Mouse (Mus musculus) layer of hippocampus, postnatal 14 days (tissue): ENCODE data around the gene Zkscan17. TPM values are rescaled to one million over a fixed set of nuclear protein-coding genes. Genes with fewer than 3 reads are reported as not detected.

Source experiments
- DNase-seq, 2 experiments: peaks; one replicate each; pipeline ENCODE4 v3.0.0; 2021 to 2022; ENCODE audit warnings: low spot score in 2 of 2, mixed read lengths in 1 of 2
- total RNA-seq, 2 experiments: library from RNA; stranded (reverse); gene quantifications; 2 replicates each; pipeline ENCODE4 v1.2.3; 2021

Gene Zkscan17
- total RNA-seq, 2 experiments from 2014 or later, result 9.4 to 13.3 TPM

DNA sequence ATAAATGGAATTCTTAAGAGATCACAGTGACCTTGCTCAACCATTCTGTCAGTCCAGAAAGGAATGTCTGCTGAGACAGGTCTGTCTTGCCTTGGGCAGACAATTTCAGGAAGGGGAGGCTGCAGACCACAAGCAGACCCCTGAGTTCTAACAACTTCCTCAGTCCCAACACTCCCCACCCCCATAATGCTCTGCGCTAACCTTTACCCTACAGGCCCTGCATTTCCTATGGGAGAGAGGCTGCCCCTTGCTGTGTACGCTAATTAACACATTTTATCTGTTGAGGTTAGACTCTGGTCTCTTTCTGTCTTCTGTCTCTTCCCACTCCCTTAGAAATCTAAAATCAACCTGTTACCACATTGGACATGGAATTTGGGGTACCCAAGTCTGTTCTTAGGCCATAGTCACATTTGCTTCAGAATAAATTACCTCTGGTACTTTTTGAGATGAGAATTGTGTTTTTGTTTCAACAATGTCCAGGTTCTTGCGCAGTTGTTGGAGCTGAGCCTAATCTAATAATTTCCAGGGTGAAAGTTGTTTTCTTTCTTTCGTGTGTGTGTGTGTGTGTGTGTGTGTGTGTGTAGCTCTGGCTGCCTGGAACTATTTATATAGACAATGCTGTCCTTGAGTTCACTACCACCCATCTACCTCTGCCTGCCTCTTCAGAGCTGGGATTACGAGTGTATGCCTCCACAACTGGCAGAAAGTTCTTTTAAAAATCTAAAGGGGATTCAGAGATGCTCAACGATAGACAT, 6.6 kb downstream of the Zkscan17 start:
- no peak for DNase-seq

DNA sequence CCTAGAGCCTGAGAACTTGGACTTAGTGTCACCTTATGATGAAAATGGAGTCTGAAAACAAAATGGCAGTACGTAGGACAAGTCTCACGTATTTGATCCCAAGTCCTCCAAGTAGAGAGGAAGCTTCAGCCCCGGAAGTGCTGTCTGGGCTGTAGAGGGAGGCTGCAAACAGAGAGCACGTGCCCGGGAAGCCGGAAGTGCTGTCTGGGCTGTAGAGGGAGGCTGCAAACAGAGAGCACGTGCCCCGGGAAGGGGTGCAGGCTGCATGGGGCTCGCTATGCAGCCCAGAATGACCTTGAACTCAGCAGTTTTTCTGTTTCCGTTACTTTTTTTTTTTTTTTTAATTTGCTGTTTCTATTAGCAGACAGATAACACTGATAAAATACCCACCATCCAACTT, 8.3 kb downstream of the Zkscan17 start:
- no peak for DNase-seq

DNA sequence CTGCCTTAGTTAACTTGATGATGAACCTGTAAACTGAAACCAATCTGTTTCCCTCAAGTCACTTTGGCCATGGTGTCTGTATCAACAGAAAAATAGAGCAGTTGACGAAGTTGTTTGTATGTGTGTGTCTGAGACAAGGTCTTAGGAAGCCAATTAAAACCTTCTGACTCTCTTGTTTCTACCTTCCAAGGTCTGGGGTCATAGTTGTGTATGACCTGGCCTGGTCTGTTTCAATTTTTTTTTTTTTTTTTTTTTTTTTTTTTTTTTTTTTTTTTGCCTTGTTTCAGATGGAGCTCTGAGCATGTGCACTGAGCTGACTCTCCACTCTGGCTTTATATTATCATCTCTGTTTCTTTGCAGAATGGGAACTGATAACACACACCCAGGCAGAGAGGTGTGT, 9.1 kb downstream of the Zkscan17 start:
- no peak for DNase-seq

DNA sequence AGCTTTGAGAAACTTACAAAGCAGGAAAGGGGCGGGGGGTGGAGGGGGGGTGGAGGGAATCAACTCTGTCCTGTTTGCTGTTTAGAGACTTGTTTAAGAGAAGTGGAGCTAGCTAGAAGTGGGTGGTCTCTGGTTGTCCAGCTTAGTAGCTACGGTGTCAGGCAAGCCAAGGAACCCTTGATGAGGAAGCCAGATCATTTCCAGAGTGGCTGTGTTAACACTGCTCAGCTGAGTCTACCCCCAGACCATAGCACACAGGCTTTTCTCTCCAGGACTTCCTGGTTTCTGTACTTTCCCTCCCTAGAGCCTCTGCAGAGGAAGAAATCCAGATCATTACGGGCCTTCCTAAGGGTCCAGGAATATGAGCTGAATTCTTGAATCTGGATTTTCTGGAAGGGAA, 11.8 kb downstream of the Zkscan17 start:
- DNase-seq, result no peak

DNA sequence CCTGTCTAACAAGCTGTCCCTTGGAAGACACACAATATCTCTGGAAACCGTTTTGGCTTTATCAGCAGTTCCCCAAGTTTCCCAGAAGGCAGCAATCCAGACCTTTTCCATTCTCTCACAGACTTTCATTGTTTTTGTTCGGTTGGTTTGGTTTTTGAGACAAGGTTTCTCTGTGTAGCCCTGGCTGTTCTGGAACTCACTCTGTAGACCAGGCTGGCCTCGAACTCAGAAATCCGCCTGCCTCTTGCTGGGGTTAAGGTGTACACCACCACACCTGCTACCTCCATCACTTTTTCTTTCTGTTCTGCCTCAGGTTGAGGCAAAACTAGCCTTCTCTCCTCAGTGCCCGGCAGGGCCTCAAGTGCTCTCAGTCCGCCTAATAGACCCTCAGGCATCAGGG, 12.2 kb downstream of the Zkscan17 start:
- DNase-seq, result no peak

DNA sequence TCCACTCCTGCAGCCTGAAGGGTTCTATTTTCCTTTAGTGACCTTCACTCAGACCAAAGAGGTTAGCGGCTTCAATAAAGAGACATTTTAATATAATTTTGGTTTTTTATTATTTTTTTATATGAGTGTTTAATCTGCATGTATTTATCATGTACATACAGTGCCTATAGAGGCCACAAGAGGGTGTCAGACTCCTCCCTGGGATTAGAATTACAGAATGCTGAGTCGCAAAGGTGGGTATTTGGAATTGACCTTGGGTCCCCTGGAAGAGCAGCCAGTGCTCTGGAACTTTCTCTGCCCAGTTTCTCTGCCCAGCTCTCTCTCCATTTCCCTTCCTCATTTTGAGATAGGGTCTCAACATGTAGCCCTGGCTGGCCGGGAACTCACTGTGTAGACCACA, 13.0 kb downstream of the Zkscan17 start:
- DNase-seq, result no peak

DNA sequence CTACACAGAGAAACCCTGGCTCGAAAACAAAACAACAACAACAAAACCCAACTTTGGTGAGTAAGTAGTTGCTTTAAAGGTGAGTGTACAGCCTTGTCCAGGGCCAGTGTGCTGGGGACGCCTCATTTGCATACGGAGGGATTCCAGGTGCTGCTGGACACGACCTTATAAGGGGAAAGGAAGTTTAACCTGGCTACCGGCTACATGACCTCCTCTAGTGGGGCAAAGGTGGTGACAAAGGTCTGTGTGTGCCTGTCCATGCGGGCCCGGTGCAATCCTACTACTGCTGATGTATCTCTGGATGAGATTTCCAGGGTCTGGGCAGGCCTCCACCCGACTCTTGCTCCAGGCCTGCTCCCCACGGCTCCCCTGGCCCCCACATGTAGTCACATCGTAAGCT, 13.8 kb downstream of the Zkscan17 start:
- DNase-seq, result no peak

DNA sequence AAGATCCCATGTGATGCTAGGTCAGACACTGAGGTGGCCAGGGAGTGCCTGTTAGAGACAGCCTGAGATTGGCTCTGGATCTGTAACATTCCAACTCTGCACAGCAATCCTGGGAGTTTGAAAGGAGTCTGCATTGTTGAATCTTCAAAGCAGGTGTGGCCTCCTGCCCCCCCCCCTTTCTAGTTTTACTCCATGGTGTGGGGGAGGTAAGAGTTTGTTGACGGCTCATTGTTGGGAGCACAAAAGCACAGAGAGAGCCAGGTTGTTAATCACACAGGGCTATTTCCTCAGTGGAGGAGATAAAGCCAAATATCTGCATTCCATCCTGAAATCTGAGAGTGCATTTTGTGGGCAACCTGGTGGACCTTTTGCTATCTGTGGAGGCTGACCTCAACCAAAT, 15.0 kb downstream of the Zkscan17 start:
- DNase-seq, result no peak

DNA sequence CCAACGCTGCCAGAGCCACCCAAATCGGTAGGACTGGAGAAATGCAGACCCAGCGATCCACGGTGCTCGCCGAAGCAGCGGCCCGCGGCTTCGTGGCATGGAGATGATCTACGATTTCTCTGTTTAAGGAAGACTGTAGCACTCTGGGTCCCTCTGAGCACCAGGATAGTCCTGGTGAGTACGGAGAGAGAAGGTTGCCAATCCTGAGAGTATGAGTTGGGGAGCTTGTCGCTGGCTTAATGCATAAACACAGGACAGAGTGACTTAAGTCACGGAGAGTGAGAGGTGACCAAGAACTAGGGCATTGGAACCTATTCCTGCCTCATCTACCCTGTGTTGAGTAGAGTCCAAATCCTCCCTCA, 19.9 kb downstream of the Zkscan17 start:
- no peak for DNase-seq

DNA sequence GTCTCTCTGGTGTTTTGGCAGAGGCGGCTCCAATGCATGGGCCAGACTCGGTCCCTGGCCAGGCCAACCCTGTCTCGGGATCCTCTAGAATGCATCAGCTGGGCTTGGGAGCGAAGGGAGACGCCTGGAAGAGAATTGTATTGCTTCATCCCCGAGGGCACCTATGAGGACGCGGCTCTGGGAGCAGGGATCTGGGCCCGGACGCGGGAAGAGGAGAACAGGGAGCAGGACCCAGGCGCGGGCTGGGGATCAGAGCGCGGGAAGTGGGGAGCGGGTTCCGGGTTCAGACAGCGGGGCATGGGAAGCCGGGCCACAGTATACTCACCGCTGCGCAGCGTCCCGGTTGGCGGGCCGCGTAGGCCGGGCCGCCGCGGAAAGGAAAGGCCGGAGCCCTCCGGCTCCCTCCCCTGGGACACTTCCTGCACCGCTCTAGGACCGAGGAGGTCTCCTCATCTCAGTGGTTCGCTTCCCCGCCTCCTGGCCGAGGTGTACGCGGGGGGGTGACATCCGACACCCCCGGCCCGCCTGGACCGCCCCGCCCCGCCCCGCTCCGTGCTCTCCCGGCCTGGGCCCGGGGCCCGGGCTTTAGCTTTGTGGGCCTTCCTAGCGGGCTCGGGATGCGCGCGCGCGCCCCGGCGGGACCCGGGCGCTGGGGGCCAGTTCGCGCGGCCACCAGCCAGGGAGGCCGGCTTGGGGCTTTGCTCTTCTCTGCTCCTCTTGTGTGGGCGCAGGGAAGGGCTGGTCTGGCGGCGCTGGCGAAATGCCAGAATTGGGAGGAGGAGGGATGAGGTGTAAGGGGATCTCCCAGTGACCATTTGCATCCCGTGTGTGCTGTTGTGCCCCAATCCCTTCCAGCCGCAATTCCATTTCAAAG, 20.5 kb downstream of the Zkscan17 start:
- DNase-seq, result peak; percentile 76 to 80

DNA sequence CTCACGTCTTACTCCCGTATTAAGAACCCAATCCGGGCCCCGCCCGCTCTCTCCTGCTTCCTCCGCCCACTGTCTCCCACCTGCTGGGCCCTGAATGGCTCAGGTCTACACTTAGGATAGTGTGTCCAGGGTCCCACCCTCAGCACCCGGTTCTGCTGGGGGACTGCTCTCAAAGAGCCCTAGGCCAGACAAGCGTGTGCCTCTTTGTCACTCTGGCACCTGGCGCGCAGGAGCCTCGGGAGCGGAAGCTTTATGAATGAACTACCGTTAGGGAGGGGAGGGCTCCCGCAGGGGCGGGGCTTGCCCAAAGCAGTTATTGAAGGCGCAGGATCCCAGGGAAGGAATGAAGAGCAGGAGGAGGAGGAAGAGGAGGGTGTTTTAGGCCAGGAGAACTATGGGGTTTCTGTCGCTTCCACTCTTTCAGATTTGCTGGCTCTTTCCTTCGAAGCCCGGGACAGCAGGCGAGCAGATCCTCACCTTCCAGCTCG, 21.2 kb downstream of the Zkscan17 start:
- peak; percentile 51 to 56 for DNase-seq

DNA sequence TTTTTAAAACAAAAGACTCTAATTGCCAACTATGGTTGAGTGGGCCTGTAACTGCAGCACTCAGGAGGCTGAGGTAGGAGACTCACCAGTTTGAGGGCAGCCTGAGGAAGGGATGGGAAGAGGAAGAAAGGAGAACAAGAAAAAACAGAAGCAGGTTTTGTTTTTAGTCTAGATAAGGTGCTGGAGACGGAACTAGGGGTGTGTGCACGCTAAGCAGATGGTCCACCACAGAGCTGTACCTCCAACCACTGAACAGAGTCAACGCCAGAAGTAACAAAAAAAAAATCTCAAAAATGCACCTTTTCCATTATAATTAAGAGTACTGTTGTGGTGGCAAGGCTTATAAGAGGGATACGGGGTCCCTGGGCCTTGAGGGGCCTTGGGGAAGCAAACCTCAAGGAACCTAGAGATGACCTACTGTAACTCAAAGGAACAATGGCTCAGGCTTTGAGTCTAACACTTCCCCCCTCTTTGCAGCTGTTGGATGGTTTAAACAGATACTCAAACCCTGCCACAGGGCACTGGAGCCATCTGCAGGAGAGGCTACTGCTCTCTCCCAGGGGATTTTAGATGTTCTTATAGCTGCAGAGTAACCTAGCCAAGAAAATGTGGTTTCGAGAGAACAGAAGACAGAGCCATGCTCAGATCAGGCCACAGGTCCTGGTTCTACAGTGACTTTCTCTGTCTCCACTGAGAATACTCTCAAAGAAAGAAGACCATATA, 24.4 kb downstream of the Zkscan17 start:
- no peak for DNase-seq

DNA sequence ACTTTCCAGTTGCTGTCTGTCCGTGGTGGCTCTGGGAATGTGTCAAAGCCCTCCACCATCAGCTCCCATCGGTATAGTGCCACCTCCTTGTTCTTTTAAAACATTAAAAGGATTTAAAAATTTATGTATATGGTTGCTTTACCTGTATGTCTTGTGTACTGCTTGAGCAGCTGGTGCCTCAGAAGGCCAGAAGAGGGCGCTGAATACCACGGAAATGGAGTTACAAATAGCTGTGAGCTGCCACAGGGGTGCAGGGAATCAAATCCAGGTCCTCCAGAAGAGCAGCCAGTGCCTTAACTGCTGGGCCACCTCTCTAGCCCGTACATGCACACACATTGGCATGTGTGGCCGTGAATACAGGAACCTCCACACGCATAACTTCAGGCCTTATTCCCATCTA, 28.8 kb downstream of the Zkscan17 start:
- DNase-seq, result no peak

DNA sequence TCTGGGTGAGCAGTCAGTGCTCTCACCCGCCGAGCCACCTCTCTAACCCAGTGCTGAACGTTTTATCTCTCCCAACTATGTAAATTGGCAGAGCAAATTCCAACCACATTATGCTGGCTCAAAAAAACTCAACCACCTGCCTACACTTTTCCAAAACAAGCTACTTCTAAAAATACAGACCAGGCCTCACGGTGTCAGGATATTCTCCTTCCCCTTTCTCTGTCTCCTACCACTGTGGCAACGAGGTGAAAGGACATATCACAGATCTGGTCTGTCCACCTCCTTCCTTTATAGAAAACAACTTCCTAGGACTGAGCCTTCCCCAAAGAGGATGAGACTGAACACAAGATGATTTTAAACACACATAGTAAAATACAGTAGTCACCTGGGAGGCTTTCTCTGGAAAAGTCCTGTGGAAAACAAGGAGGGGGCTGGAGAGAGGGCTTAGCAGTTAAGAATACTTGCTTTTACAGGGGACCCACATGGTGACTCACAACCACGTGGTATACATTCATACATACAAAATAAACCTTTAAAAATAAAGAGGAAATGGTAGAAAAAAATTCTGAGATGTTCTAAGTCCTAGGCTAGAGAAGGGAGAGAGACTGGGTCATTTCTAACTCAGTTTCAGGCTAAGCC, 29.8 kb downstream of the Zkscan17 start:
- no peak for DNase-seq

DNA sequence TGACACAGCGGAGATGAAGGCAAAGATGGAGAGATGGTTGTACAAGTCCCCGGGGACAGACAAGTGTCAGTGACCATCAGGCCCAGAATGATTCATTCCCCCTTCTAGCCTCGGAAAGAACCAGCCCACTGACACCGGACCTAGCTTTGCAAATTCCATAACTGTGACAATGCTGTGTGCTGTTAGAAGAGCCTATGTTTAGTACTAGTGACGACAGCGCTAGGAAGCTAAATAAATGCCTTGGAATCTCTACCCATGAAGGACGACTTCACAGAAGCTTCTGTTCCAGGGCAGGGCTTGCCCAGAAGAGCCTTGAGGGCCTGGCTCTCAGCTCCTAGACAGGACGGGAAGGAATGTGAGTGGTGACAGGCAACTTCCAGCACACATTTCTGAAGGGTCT, 40.3 kb downstream of the Zkscan17 start:
- no peak for DNase-seq

DNA sequence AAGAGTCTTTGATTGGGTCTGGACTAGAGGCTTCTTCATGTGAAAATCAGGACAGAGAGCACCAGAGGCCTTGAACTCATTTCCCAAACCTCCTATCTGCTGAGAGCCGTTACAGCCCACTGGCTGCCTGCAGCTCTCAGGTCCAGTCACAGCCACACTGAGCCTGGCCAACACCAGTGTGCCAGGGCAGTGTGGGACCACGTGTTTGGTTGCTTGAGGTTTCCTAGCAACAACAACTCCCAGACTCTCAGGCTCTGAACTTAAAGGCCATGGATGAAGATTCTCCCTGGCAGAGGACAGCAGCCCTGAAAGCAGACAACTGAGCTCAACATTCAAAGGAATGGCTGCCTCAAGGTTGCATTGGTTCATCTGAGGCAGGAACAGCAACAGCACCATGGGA, 40.9 kb downstream of the Zkscan17 start:
- no peak for DNase-seq

DNA sequence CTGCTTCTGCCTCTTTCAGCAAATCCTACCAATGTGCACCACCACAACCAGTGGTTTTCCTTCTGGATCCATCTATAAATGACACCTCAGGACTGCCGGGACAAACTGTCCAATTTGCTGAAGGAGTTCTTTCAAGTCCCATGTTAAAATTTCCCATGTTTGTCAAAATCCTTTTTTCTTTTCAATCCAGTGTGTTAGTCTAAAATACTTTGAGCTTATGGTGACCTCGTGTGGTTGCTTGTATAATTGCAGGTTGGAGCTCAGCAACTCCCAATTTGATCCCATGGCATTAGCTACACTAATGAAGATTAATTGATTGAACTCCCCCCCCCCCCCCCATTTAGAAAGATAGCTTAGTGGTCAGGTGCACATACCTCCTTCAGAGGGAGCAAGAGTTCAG, 43.3 kb downstream of the Zkscan17 start:
- DNase-seq, result peak; percentile 55 to 77

DNA sequence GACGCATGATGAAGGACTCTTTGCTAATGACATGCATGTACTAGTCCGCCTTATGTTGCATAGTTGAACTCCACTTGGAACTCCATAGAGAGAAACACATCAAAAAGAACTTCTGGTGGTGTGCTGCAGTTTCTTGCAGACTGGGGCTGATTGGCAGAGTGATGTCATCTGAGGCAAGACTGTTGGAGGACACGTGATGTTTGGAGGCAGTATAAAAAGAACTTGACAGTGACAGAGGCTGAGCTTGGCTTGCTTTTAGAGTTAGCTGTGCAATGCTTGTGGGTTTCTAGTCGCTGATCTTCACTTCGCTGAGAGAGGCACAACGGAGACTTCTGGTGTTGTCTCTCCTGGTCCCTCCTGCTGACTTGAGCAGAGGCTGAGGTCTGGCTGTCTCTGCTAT, 49.3 kb downstream of the Zkscan17 start:
- DNase-seq, result no peak

DNA sequence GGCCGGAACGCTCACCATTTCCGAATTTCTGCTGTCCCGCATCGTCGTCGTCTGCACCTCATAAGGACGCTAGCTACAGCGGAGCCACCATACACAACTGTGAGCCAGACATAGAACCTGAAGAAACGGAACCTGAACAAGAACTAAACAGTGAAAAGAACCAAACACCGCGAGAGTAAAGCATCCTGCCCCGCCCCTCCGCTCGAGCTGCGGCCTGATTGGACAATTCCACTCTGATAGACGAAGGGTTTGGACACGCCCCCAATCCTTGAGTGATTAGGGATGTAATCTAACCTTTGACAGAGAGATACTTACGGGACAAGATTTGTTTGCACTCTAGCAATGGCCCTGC, 54.2 kb downstream of the Zkscan17 start, which contains the start of gene Zfp867:
Zfp867 (minus strand) TSS at position 149 of the 352 bp plus-strand sequence.
- DNase-seq, result peak; percentile 82 to 90

DNA sequence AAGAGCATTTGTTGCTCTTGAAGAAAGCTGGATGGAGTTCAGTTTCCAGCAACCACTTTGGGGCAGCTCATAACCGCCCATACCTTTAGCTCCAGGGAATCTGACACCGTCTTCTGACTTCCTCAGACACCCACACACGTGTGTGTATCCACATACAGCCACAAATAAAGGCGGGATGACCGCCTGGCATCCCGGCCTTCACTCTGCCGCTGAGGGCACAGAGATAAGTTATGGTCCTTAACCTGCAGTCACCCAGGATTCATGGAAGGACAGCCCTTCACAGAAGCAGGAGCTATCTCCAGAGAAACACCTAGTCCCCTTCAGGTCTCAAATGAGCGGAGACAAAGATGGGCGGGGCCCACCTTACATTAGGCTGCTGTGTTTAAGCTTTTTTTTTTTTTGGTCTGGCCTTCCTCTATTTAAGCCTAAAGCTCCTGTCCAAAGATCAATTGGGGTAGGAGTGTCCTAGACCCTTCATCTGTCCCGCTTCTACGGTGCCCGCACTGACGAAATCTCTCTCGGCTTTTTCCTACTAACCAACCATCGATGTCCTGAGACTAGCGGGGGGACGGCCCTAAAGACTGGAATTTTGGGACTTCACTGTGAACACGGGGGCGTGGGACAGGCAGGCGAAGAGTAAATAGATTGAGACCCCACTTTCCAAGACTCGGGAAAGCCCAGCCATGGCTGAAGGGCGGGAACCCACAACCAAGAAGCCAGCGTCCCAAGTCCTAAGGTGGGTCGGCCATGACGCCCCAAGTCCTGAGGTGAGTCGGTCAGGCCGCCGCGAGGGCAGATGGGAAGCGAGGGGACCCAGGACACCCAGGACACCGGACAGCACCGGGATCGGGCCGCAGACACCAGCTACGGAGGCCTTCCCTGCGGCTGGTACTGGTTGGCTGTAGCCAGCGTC, 54.9 kb downstream of the Zkscan17 start:
- no peak for DNase-seq
